Mouse (Mus musculus): ENCODE measurements around the gene Arntl2. TPM values are rescaled to one million over a fixed set of nuclear protein-coding genes. Genes with fewer than 3 reads are reported as not detected.

Gene Arntl2
- polyA plus RNA-seq, 1 experiment: 1.4 TPM

GRCm38 (mm10) chr6:146809991-146810390, 14.1 kb downstream of the Arntl2 start:
- Histone ChIP-seq H3K4me3 (ENCODE audit: extremely low read depth, insufficient read depth, insufficient read length) (no peak overlapping the region), H3K27ac (ENCODE audit: insufficient read depth, low read length) (no peak overlapping the region), H3K36me3 (ENCODE audit: control insufficient read depth, insufficient read depth, low read length) (no peaks in the 10 kb centered on the region), H3K4me1 (ENCODE audit: control insufficient read depth, insufficient read depth, insufficient read length) (no peaks in the 10 kb centered on the region), H3K27me3 (ENCODE audit: control insufficient read depth, insufficient read depth, low read length) (no peaks in the 10 kb centered on the region)
- TF ChIP-seq CTCF (IDR thresholded peaks at IDR 0.05; ENCODE audit: extremely low read depth, insufficient read depth, insufficient read length, insufficient replicate concordance) (no peak), POLR2A (IDR thresholded peaks at IDR 0.05; ENCODE audit: low read depth, low read length) (no peak)
- no peak for DNase-seq (ENCODE audit: low read depth in 1 of 2, low spot score in 2 of 2)
- WGBS: 91% methylated on average over 6 of the region's 6 CpGs

- no peak overlapping the region for H3K27ac ChIP-seq (ENCODE audit: insufficient read depth, low read length)
- 36% methylated on average over 5 of the region's 5 CpGs for WGBS
- no peaks in the 10 kb centered on the region for H3K4me1 ChIP-seq (ENCODE audit: control insufficient read depth, insufficient read depth, insufficient read length)
- TF ChIP-seq POLR2A (IDR thresholded peaks at IDR 0.05; ENCODE audit: low read depth, low read length) (no peak), CTCF (IDR thresholded peaks at IDR 0.05; ENCODE audit: extremely low read depth, insufficient read depth, insufficient read length, insufficient replicate concordance) (no peak)
- DNase-seq (ENCODE audit: low read depth in 1 of 2, low spot score in 2 of 2): no peak
- no peaks in the 10 kb centered on the region for H3K27me3 ChIP-seq (ENCODE audit: control insufficient read depth, insufficient read depth, low read length)
- no peak overlapping the region for H3K4me3 ChIP-seq (ENCODE audit: extremely low read depth, insufficient read depth, insufficient read length)
- H3K36me3 ChIP-seq (ENCODE audit: control insufficient read depth, insufficient read depth, low read length): no peaks in the 10 kb centered on the region
Observed at GRCm38 (mm10) chr6:146813007-146813406, 17.2 kb downstream of the Arntl2 start.

GRCm38 (mm10) chr6:146820177-146820965, 24.5 kb downstream of the Arntl2 start:
- no peaks in the 10 kb centered on the region for H3K4me1 ChIP-seq (ENCODE audit: control insufficient read depth, insufficient read depth, insufficient read length)
- TF ChIP-seq POLR2A (IDR thresholded peaks at IDR 0.05; ENCODE audit: low read depth, low read length): no peak
- TF ChIP-seq CTCF (IDR thresholded peaks at IDR 0.05; ENCODE audit: extremely low read depth, insufficient read depth, insufficient read length, insufficient replicate concordance): no peak

GRCm38 (mm10) chr6:146821958-146822357, 26.1 kb downstream of the Arntl2 start:
- DNase-seq (ENCODE audit: low read depth in 1 of 2, low spot score in 2 of 2): no peak
- Histone ChIP-seq H3K27ac (ENCODE audit: insufficient read depth, low read length) (no peak overlapping the region), H3K4me1 (ENCODE audit: control insufficient read depth, insufficient read depth, insufficient read length) (no peaks in the 10 kb centered on the region), H3K36me3 (ENCODE audit: control insufficient read depth, insufficient read depth, low read length) (no peaks in the 10 kb centered on the region), H3K27me3 (ENCODE audit: control insufficient read depth, insufficient read depth, low read length) (no peaks in the 10 kb centered on the region), H3K4me3 (ENCODE audit: extremely low read depth, insufficient read depth, insufficient read length) (no peak overlapping the region)
- WGBS: 70% methylated on average over 13 of the region's 13 CpGs
- no peak for TF ChIP-seq POLR2A (IDR thresholded peaks at IDR 0.05; ENCODE audit: low read depth, low read length)
- TF ChIP-seq CTCF (IDR thresholded peaks at IDR 0.05; ENCODE audit: extremely low read depth, insufficient read depth, insufficient read length, insufficient replicate concordance): no peak

More at GRCm38 (mm10) chr6:146820177-146820965, 24.5 kb downstream of the Arntl2 start:
- H3K27me3 ChIP-seq (ENCODE audit: control insufficient read depth, insufficient read depth, low read length): no peaks in the 10 kb centered on the region
- H3K4me3 ChIP-seq (ENCODE audit: extremely low read depth, insufficient read depth, insufficient read length): no peak overlapping the region
- DNase-seq (ENCODE audit: low read depth in 1 of 2, low spot score in 2 of 2): no peak
- no peaks in the 10 kb centered on the region for H3K36me3 ChIP-seq (ENCODE audit: control insufficient read depth, insufficient read depth, low read length)
- WGBS: 91% methylated on average over 29 of the region's 29 CpGs
- no peak overlapping the region for H3K27ac ChIP-seq (ENCODE audit: insufficient read depth, low read length)

GRCm38 (mm10) chr6:146824727-146825486, 29.1 kb downstream of the Arntl2 start:
- no peaks in the 10 kb centered on the region for H3K4me1 ChIP-seq (ENCODE audit: control insufficient read depth, insufficient read depth, insufficient read length)
- H3K27me3 ChIP-seq (ENCODE audit: control insufficient read depth, insufficient read depth, low read length): no peaks in the 10 kb centered on the region
- TF ChIP-seq CTCF (IDR thresholded peaks at IDR 0.05; ENCODE audit: extremely low read depth, insufficient read depth, insufficient read length, insufficient replicate concordance): peak; percentile 76; the same call in 1 of the 2 replicates
- no peak for TF ChIP-seq POLR2A (IDR thresholded peaks at IDR 0.05; ENCODE audit: low read depth, low read length)
- no peak overlapping the region for H3K27ac ChIP-seq (ENCODE audit: insufficient read depth, low read length)
- H3K36me3 ChIP-seq (ENCODE audit: control insufficient read depth, insufficient read depth, low read length): no peaks in the 10 kb centered on the region
- no peak overlapping the region for H3K4me3 ChIP-seq (ENCODE audit: extremely low read depth, insufficient read depth, insufficient read length)
- peak in 1 of 2 experiments; percentile 45 for DNase-seq (ENCODE audit: low read depth in 1 of 2, low spot score in 2 of 2)
- WGBS: 48% methylated on average over 16 of the region's 16 CpGs

GRCm38 (mm10) chr6:146825487-146825773, 29.6 kb downstream of the Arntl2 start:
- no peak for DNase-seq (ENCODE audit: low read depth in 1 of 2, low spot score in 2 of 2)
- no peaks in the 10 kb centered on the region for H3K27me3 ChIP-seq (ENCODE audit: control insufficient read depth, insufficient read depth, low read length)
- H3K36me3 ChIP-seq (ENCODE audit: control insufficient read depth, insufficient read depth, low read length): no peaks in the 10 kb centered on the region
- 87% methylated on average over 1 of the region's 1 CpGs for WGBS
- no peak overlapping the region for H3K27ac ChIP-seq (ENCODE audit: insufficient read depth, low read length)
- H3K4me1 ChIP-seq (ENCODE audit: control insufficient read depth, insufficient read depth, insufficient read length): no peaks in the 10 kb centered on the region
- no peak for TF ChIP-seq POLR2A (IDR thresholded peaks at IDR 0.05; ENCODE audit: low read depth, low read length)
- no peak for TF ChIP-seq CTCF (IDR thresholded peaks at IDR 0.05; ENCODE audit: extremely low read depth, insufficient read depth, insufficient read length, insufficient replicate concordance)
- no peak overlapping the region for H3K4me3 ChIP-seq (ENCODE audit: extremely low read depth, insufficient read depth, insufficient read length)
